Mouse (Mus musculus) ES-Bruce4 (cell line): ENCODE measurements around the gene Nsun2. TPM values are rescaled to one million over a fixed set of nuclear protein-coding genes. Genes with fewer than 3 reads are reported as not detected.

Experiments
- H3K27ac ChIP-seq: 2 replicates; pipeline ENCODE4 v1.5.1; 2012; ENCODE audit warnings: low read length, inconsistent platforms; ENCODE audit not compliant: insufficient read depth
- H3K27me3 ChIP-seq: 2 replicates; pipeline ENCODE4 v1.6.1; 2012; ENCODE audit warnings: mild to moderate bottlenecking, low read length, inconsistent platforms; ENCODE audit not compliant: control insufficient read depth, poor library complexity, insufficient read depth, severe bottlenecking
- H3K36me3 ChIP-seq: 2 replicates; pipeline ENCODE4 v1.6.1; 2012; ENCODE audit warnings: inconsistent platforms, mild to moderate bottlenecking, low read length, moderate library complexity; ENCODE audit not compliant: control insufficient read depth, poor library complexity, insufficient read depth, severe bottlenecking
- H3K4me1 ChIP-seq: one replicate; pipeline ENCODE4 v1.8.1; 2011; ENCODE audit warnings: low read length; ENCODE audit not compliant: control insufficient read depth, insufficient read depth
- H3K4me3 ChIP-seq: 2 replicates; pipeline ENCODE4 v1.5.1; 2011; ENCODE audit warnings: low read depth, mild to moderate bottlenecking, low read length
- H3K9ac ChIP-seq: 2 replicates; pipeline ENCODE4 v1.6.1; 2012; ENCODE audit warnings: low read depth, mild to moderate bottlenecking, inconsistent platforms; ENCODE audit not compliant: poor library complexity, severe bottlenecking
- H3K9me3 ChIP-seq: replicated peaks from 2 replicates; pipeline ENCODE4 v1.6.1; 2012; ENCODE audit warnings: mild to moderate bottlenecking, low read length, inconsistent platforms; ENCODE audit not compliant: control insufficient read depth, poor library complexity, insufficient read depth, severe bottlenecking
- CTCF ChIP-seq: IDR thresholded peaks from one replicate; pipeline ENCODE4 v1.8.1; 2011; ENCODE audit warnings: low read depth, low read length
- EP300 ChIP-seq: IDR thresholded peaks from 2 replicates; pipeline ENCODE4 v1.6.1; 2011; ENCODE audit warnings: low read depth, low read length; ENCODE audit not compliant: insufficient read depth
- POLR2A ChIP-seq: IDR thresholded peaks from one replicate; pipeline ENCODE4 v1.8.1; 2011; ENCODE audit warnings: low read length; ENCODE audit not compliant: insufficient read depth
- polyA plus RNA-seq: library from polyadenylated mRNA; stranded (reverse); fragments of >200 nt; gene quantifications from 2 replicates; pipeline ENCODE4 v1.2.4, GENCODE M21; 2011; ENCODE audit warnings: low read depth; ENCODE audit not compliant: missing spikeins, insufficient read depth, insufficient read length

The Nsun2 gene
- polyA plus RNA-seq, 1 experiment: 197 TPM

DNA sequence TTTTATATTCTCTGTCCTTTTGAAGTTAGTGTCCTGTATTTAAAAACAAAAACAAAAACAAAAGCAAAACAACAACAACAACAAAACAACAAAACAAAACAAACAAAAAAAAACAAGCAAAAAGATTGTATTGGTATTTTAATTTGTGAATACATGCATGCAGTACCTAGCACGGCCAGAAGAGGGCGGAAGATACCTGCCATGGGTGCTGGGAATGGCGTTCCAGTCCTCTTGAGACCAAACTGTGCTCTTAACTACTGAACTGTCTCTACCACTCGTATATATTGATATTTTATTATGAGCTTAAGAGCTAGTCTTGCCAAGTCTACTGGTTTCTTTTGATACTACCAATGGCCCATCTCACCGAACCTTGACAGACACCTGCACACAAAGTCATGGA lies 19.5 kb downstream of the Nsun2 start:
- Histone ChIP-seq H3K9me3 (no peaks in the 10 kb centered on the region), H3K4me3 (no peak overlapping the region), H3K4me1 (no peaks in the 10 kb centered on the region), H3K36me3 (no peaks in the 10 kb centered on the region), H3K27me3 (no peaks in the 10 kb centered on the region), H3K9ac (no peak overlapping the region), H3K27ac (no peak overlapping the region)
- TF ChIP-seq POLR2A: no peak
- TF ChIP-seq CTCF: peak; percentile 92
- TF ChIP-seq EP300: no peak

DNA sequence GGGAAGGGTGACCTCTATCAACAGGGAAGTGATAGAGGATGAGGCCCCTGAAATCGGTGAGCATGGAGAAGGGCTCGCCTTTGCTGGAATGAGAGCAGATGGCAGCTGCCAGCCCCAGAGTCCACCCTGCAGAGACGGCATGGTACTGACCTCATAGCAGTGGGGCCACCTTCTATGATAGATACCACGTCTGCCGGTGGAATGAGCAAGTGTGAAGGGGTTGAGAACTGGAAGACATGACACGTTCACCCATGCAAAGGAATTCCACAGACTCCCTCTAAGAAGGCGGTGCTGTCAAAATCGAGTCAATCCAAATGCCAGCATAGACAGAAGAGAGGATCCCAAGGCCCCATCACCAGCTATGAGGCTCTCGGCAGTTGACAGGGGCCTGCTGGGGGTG lies 20.7 kb downstream of the Nsun2 start:
- H3K9me3 ChIP-seq: no peaks in the 10 kb centered on the region
- no peaks in the 10 kb centered on the region for H3K27me3 ChIP-seq
- H3K4me3 ChIP-seq: no peak overlapping the region
- H3K4me1 ChIP-seq: no peaks in the 10 kb centered on the region
- H3K9ac ChIP-seq: no peak overlapping the region
- no peaks in the 10 kb centered on the region for H3K36me3 ChIP-seq
- TF ChIP-seq EP300 (no peak), POLR2A (no peak), CTCF (no peak)
- H3K27ac ChIP-seq: no peak overlapping the region

DNA sequence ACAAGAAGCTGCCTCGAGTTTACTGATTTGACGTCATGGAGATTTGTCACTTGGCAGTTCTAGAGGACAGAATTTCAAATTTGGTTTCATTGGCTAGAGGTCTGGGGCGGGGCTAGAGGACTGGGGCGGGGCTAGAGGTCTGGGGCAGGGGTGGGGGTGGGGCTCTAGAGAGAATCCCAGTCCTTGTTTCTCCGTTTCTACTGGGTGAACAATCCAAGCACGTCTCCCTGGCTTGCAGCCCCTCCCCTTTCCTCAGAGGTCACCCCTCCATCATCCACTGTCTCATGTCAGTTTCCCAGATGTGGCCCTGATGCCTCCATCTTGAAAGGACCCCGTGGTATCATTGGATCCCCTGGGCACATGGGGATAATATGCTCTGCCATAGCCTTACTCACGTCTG lies 21.5 kb downstream of the Nsun2 start:
- H3K27ac ChIP-seq: no peak overlapping the region
- H3K9me3 ChIP-seq: no peaks in the 10 kb centered on the region
- H3K9ac ChIP-seq: no peak overlapping the region
- no peak overlapping the region for H3K4me3 ChIP-seq
- H3K36me3 ChIP-seq: no peaks in the 10 kb centered on the region
- no peaks in the 10 kb centered on the region for H3K4me1 ChIP-seq
- H3K27me3 ChIP-seq: no peaks in the 10 kb centered on the region
- TF ChIP-seq EP300 (no peak), CTCF (no peak), POLR2A (no peak)

- H3K36me3 ChIP-seq: no peaks in the 10 kb centered on the region
- no peak overlapping the region for H3K9ac ChIP-seq
- H3K4me3 ChIP-seq: no peak overlapping the region
- no peaks in the 10 kb centered on the region for H3K9me3 ChIP-seq
- no peak overlapping the region for H3K27ac ChIP-seq
- H3K4me1 ChIP-seq: no peaks in the 10 kb centered on the region
- no peaks in the 10 kb centered on the region for H3K27me3 ChIP-seq
- TF ChIP-seq EP300 (no peak), CTCF (no peak), POLR2A (no peak)
Measured at GRCm38 (mm10) chr13:69555957-69556482, 22.5 kb downstream of the Nsun2 start.

DNA sequence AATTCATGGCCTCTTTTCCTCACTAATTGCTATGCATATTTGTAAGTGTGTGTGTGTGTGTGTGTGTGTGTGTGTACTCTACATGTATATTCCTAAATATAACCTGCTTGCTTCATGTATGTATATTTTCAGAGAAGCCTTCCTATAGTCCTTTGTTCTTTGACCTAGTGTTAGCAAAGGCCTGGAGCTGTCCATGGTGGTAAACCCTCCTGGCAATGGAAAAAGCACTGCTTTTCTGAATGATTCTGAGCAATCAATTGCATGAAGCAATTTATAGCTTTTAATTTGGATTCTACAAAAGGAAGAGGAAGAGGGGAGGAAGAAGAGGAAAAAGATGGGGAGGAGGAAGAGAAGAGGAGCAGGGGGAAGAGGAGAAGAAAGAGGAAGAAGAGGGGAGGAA lies 23.2 kb downstream of the Nsun2 start:
- no peak overlapping the region for H3K27ac ChIP-seq
- H3K4me1 ChIP-seq: no peaks in the 10 kb centered on the region

GRCm38 (mm10) chr13:69558098-69558660 lies 24.6 kb downstream of the Nsun2 start:
- no peak overlapping the region for H3K27ac ChIP-seq
- H3K4me1 ChIP-seq: no peaks in the 10 kb centered on the region
- H3K4me3 ChIP-seq: no peak overlapping the region
- H3K9ac ChIP-seq: no peak overlapping the region
- H3K27me3 ChIP-seq: no peaks in the 10 kb centered on the region
- no peaks in the 10 kb centered on the region for H3K9me3 ChIP-seq
- H3K36me3 ChIP-seq: no peaks in the 10 kb centered on the region
- TF ChIP-seq EP300 (no peak), POLR2A (no peak), CTCF (no peak)

More for the DNA sequence above, 23.2 kb downstream of the Nsun2 start:
- no peaks in the 10 kb centered on the region for H3K36me3 ChIP-seq
- no peaks in the 10 kb centered on the region for H3K9me3 ChIP-seq
- H3K4me3 ChIP-seq: no peak overlapping the region
- H3K9ac ChIP-seq: no peak overlapping the region
- no peaks in the 10 kb centered on the region for H3K27me3 ChIP-seq
- no peak for TF ChIP-seq POLR2A
- no peak for TF ChIP-seq EP300
